Mouse (Mus musculus) spleen, embryonic (tissue): ENCODE data around the gene Clic4.

Experiments used
- CTCF ChIA-PET: fragments of 350-600 bp; sonication (Branson Sonifier 250); formaldehyde crosslinking; loops from one replicate; lab custom pipeline; 2022; lab: Charles Lee

Gene Clic4

DNA sequence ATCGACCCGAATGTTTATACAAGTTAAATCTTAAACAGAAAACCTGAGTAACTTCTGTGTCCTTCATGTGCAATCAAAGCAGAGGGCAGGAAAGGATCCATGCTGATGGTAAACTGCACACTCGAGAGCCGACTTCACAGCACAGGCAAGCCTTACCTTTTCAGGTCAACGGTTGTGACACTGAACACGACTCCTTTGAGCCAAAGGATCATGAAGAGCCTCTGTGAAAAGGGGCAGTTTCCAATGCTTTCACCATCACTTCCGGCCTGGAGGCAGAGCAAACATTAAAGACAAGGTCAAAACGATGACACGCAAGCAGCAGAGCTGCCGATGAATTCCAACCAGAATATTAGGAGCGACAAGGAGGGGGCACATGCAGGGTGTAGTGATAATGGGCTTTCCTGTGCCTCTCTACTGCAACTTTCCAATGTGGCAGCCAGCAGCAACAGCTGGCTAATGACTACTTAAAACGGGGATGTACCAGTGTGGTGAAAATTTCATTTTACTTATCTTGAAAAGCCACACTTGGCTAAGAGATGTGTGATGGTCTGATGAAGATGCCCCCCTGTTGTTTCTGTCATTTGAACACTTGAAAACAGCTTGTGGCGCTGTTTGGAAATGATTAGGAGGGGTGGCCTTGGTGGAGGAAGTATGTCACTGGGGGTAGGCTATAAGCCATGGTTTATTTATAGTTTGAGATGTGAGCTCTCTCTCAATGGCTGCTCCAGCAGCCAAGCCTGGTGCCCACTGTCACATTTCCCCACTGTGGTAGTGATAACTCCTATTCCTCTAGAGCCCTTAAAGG is 33.7 kb downstream of the Clic4 start:
- CTCF ChIA-PET: no interaction called here

- CTCF ChIA-PET: interaction anchor here (0.5 kb wide), 1 partner anchor 11 kb away, joined by 3 read pairs; no protein-coding TSS in a partner anchor
Observed at GRCm38 (mm10) chr4:135236658-135237057, 36.0 kb downstream of the Clic4 start.

DNA sequence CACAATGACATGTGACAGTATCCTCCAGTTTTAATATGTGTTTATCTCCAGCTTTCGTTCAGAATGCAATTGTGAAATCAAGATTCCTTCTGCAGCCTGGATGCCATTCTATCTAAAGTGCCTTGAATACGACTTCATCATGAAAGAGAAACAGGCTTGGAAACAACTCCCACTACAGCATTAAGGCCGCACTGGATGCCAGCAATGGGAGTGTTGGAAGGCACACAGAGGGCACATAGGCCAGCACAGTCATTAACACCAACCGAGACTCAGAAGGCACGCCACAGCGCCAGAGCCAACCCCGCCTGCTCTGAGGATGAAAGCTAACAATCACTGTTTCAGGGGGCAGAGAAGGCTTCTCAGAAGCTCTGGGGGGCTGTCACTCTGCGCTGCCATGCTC is 37.1 kb downstream of the Clic4 start:
- CTCF ChIA-PET: no interaction called here

DNA sequence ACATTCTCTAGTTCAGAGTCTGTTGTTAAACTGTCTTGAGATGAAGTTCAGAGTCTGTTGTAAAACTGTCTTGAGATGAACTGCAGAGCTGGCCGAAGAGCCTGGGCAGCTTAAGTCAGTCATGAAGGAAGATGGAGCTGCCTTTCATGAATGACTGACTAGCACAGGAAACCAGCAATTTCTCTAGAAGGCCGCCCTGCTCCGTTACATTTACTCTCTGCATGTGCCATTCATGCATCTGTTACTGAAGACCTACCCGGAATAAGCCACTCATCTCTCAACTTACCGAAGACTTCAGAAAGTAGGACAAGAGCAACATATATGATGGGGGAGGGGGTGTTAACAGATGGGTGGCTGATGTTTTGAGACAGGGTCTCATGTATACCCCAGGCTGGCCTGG is 40.1 kb downstream of the Clic4 start:
- CTCF ChIA-PET: interaction anchor here (1.2 kb wide), 1 partner anchor 8 kb away, joined by 5 read pairs; no protein-coding TSS in a partner anchor

DNA sequence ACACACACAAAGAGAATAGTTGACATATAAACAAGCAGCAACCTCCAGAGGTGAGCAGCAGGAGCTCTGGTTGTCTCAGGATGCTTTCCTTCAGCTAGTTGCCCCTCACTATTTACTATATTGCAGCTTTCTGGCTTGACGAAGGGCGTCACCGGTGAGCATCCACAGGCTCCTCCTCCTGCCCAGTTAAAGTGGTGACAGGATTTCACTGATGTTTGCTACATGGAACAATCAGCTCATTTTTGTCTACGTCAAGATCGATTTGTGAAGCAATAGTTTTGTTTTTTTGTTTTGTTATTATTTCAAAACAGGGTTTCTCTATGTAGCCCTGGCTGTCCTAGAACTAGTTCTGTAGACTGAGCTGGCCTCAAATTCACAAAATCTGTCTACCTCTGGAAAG is 41.1 kb downstream of the Clic4 start:
- CTCF ChIA-PET: interaction anchor here (0.6 to 1.4 kb wide), 3 partner anchors 9 to 176 kb away, joined by 3 to 5 read pairs (median 3); no protein-coding TSS in a partner anchor

DNA sequence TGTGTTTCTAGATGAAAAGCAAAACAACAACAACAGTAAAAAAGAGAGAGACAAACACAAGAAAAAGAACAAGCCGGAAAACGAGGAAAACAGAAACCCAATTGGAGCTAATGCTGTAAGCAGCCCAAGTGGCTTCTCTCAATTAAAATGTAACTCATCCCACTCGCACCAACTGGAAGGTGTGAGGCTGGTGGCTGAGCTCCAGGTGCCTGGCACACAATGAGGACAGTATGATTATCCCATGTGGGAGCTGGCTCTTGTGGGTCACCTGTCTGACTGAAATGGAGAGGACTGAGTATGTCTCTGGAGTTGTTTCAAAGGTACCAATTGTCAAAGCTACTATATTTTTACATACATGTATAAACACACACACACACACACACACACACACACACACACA is 41.5 kb downstream of the Clic4 start:
- CTCF ChIA-PET: interaction anchor here (0.6 to 1.4 kb wide), 5 partner anchors 10 to 280 kb away, joined by 3 to 5 read pairs (median 3); no protein-coding TSS in a partner anchor

- CTCF ChIA-PET: interaction anchor here (0.6 to 1.4 kb wide), 3 partner anchors 10 to 280 kb away, joined by 3 to 4 read pairs (median 3); no protein-coding TSS in a partner anchor
Observed at GRCm38 (mm10) chr4:135230661-135231060, 42.0 kb downstream of the Clic4 start.

GRCm38 (mm10) chr4:135229871-135230270 is 42.7 kb downstream of the Clic4 start:
- CTCF ChIA-PET: interaction anchor here (0.6 to 1.1 kb wide), 2 partner anchors 9 to 12 kb away, joined by 3 to 6 read pairs; no protein-coding TSS in a partner anchor

DNA sequence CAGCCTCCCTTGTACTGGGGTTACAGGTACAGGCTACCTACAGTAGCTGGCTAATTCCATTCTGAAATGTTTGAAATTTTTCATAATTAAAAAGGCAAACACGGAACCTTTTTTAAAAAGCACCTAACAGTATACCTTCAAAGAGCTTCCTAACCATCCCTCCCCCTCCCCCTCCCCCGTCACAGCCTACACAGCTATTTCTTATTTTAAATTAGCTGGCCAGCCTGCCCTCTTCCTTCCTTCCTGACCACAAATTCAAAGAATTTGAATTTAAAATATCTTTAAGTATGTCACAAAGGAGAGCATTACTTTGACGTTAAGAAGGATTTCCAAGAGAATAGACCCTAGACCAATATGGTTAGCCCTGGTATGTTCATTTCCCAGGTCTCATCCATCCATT is 44.5 kb downstream of the Clic4 start:
- CTCF ChIA-PET: interaction anchor here (0.6 kb wide), 1 partner anchor 9 kb away, joined by 3 read pairs; no protein-coding TSS in a partner anchor

- CTCF ChIA-PET: interaction anchor here (0.6 kb wide), 1 partner anchor 10 kb away, joined by 3 read pairs; no protein-coding TSS in a partner anchor
Observed at GRCm38 (mm10) chr4:135226008-135226667, 46.5 kb downstream of the Clic4 start.

DNA sequence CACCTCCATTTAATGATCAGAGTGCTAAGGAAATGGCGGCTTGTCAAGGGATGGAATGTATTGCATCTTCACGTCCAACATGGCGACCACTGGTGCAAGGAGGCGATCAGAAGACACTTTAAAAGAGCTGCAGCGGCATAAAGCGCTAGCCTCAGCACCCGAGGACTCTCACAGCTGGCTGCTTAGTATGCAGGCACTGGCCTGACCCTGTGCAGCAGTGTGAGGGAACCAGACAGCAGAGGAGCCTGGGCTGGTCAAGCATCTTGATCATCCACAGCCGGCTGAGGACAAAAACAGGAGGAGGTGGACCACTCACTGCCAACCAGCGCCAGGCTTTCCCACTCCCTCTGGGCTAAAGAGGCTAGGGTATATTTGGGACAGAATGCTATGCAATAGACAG is 48.8 kb downstream of the Clic4 start:
- CTCF ChIA-PET: no interaction called here

GRCm38 (mm10) chr4:135221632-135222407 is 50.8 kb downstream of the Clic4 start:
- CTCF ChIA-PET: interaction anchor here (0.7 to 1.0 kb wide), 2 partner anchors 130 to 678 kb away, joined by 3 to 4 read pairs; no protein-coding TSS in a partner anchor

DNA sequence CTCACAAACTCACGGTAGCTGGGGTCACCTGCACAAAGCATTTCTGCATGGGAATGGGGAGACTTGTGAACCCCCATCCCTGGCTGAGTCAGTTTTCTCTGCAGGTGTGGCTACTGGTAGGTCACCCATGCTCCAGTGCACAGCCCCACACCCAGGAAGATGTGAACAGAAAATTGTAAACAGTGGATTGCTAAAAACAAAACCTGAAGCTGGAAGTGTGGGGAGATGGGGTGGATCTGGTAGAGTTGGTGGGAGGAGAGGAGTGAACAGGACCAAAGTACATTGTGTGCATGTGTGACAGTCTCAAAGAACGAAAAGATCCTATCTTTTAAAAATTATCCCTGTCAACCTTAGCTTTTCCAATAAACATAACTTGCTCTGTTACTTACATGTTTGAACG is 52.0 kb downstream of the Clic4 start:
- CTCF ChIA-PET: interaction anchor here (0.9 to 1.7 kb wide), 3 partner anchors 10 to 100 kb away, joined by 3 to 6 read pairs (median 4); no protein-coding TSS in a partner anchor

DNA sequence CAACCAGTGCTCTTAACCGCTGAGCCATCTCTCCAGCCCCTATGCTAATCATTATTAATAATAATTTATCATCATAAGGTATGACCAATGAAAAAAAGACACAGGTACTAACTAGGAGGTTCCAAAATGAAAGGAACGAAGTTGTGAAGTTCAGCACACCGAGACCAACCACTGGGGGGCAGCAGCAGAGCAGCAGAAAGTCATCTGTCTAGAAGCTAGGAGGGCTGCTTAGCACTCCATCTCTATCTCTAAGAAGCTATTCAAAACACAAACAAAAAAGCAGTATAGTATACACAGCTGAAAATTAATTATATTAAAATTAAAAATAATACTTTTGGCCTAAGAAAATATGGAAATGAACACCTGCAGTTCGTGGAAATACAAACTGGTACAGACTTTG is 53.0 kb downstream of the Clic4 start:
- CTCF ChIA-PET: interaction anchor here (0.7 to 1.7 kb wide), 5 partner anchors 9 to 99 kb away, joined by 3 to 6 read pairs (median 3); no protein-coding TSS in a partner anchor

- CTCF ChIA-PET: interaction anchor here (0.7 kb wide), 1 partner anchor 107 kb away, joined by 11 read pairs; no protein-coding TSS in a partner anchor
Observed at GRCm38 (mm10) chr4:135209846-135210245, 62.8 kb downstream of the Clic4 start.

GRCm38 (mm10) chr4:135205711-135206600 is 66.7 kb downstream of the Clic4 start:
- CTCF ChIA-PET: interaction anchor here (1.4 to 1.5 kb wide), 2 partner anchors 25 to 185 kb away, joined by 3 to 4 read pairs; no protein-coding TSS in a partner anchor

- CTCF ChIA-PET: interaction anchor here (0.6 kb wide), 1 partner anchor 47 kb away, joined by 6 read pairs; no protein-coding TSS in a partner anchor
Observed at GRCm38 (mm10) chr4:135205254-135205653, 67.4 kb downstream of the Clic4 start.

DNA sequence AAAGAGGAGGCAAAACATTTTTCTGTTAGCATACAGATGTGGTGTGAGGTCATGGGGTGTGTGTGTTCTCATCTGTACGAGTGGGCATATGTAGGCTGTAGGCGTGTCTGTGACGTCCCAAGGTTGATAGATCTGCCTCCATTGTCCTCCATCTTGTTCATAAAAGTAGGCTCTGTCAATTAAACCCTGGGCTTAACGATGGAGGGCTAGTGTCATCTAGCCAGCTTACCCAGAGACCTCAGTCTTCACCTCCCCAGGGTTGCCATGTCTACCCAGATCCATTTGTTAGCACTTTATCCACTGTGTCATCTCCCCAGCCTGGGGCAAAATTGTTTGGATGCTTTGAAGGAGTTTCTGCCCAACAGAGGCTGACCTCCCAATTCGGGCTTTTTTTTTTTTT is 67.9 kb downstream of the Clic4 start:
- CTCF ChIA-PET: interaction anchor here (0.6 kb wide), 2 partner anchors 47 to 138 kb away, joined by 6 to 7 read pairs; no protein-coding TSS in a partner anchor

GRCm38 (mm10) chr4:135203806-135204560 is 68.6 kb downstream of the Clic4 start:
- CTCF ChIA-PET: interaction anchor here (0.6 to 0.7 kb wide), 2 partner anchors 137 to 288 kb away, joined by 4 to 7 read pairs; no protein-coding TSS in a partner anchor
